Mouse (Mus musculus): ENCODE data around the gene C2cd6. TPM values are rescaled to one million over a fixed set of nuclear protein-coding genes. Genes with fewer than 3 reads are reported as not detected.
A peak's percentile ranks its signal among the peaks of the same experiment; 100 is the strongest.

C2cd6 gene
- polyA plus RNA-seq, 2 experiments, result not detected

DNA sequence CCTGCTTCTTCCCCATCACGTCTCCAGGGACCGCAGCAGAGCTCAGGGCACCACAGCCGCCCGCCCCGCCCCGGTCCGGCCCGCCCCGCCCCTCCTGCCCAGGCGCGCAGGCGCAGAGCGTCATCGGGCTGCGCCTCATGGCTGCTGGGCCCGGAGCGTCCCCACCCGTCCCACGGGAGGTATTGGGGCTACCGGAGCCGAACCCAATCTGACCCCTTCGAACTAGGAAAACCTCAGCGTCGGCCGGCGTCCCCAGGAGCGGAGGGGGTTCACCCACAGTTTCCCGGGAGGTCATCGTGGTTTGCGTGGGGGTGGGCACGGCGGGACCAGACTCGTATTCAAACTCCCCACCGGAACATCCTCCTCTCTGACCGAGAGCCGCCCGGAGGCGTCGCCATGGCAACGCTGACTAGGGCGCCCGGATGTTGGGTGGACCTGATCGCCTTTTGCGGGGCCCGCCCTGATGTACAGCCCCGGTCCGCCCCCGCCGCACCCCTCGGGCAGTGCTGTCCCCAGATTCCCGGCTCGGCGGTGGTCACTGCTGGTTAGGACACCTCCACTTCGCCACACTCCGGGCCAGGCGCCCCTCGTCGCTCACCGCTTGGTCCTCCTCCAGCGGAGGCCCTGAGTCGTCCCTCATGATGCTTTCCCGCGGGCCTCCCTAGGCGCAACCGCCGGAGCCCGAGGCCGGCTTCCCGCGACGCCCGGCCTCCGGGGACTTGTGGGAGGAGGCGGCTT, 25.2 kb upstream of the C2cd6 start, which contains the start of gene Tmem237:
Gene Tmem237 (minus strand): TSS at position 689 of the 738 bp plus-strand sequence.
- H3K27ac ChIP-seq (replicated peaks; ENCODE audit: low read depth, low read length), result peak within 1 kb of the TSS; percentile 72
- peak; percentile 95 for DNase-seq (ENCODE audit: low spot score)
- peak; percentile 99 for ATAC-seq (ENCODE audit: low FRiP score, low read depth)
- H3K9me3 ChIP-seq (ENCODE audit: control insufficient read depth, low read length), result no peaks in the 10 kb centered on the region
- H3K4me3 ChIP-seq (replicated peaks; ENCODE audit: low read length), result peak within 1 kb of the TSS; percentile 71
- peaks cover 3% of the 10 kb centered on the region; the same call in 1 of the 2 replicates for H3K36me3 ChIP-seq (ENCODE audit: control insufficient read depth, insufficient read depth, low read length)
- 1% methylated on average over 64 of the region's 74 CpGs for WGBS
- H3K4me1 ChIP-seq (ENCODE audit: control insufficient read depth, insufficient read depth, low read length), result no peaks in the 10 kb centered on the region
- H3K9ac ChIP-seq (ENCODE audit: low read depth, low read length, severe bottlenecking), result peak within 1 kb of the TSS; percentile 88
- no peaks in the 10 kb centered on the region for H3K27me3 ChIP-seq (ENCODE audit: control insufficient read depth, insufficient read depth, low read length)
- H3K4me2 ChIP-seq (replicated peaks; ENCODE audit: low read depth, low read length, severe bottlenecking), result peak within 1 kb of the TSS; percentile 88
- TF ChIP-seq POLR2A (IDR thresholded peaks at IDR 0.05; ENCODE audit: borderline replicate concordance, extremely low read depth, insufficient read depth, insufficient read length), result no peak

DNA sequence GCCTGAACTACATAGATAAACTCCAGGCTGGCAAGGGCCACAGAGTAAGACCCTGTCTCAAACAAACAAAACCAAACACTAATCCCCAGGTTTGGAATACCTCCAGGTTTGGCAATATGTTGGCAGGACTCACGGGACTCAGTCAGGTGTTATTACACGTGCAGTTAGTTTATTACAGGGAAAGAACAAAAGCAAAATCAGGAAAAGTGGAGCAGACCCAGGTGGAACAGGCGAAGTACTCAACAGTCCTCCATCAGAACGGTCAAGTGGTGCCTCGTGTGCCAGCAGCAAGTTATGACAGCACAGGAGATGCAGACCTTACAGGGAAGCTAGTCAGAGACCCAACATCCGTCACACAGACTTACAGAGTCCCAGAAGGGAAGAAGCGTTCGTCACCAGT, 15.8 kb upstream of the C2cd6 start:
- no peak for DNase-seq (ENCODE audit: low spot score)
- no peaks in the 10 kb centered on the region for H3K9me3 ChIP-seq (ENCODE audit: control insufficient read depth, low read length)
- H3K36me3 ChIP-seq (ENCODE audit: control insufficient read depth, insufficient read depth, low read length), result peaks cover 52% of the 10 kb centered on the region
- TF ChIP-seq POLR2A (IDR thresholded peaks at IDR 0.05; ENCODE audit: borderline replicate concordance, extremely low read depth, insufficient read depth, insufficient read length), result no peak
- 65% methylated on average over 8 of the region's 8 CpGs for WGBS
- H3K4me2 ChIP-seq (replicated peaks; ENCODE audit: low read depth, low read length, severe bottlenecking), result no peak overlapping the region
- no peak for ATAC-seq (ENCODE audit: low FRiP score, low read depth)
- H3K27me3 ChIP-seq (ENCODE audit: control insufficient read depth, insufficient read depth, low read length), result no peaks in the 10 kb centered on the region
- H3K9ac ChIP-seq (ENCODE audit: low read depth, low read length, severe bottlenecking), result no peak overlapping the region
- H3K27ac ChIP-seq (replicated peaks; ENCODE audit: low read depth, low read length), result no peak overlapping the region
- H3K4me3 ChIP-seq (replicated peaks; ENCODE audit: low read length), result no peak overlapping the region
- H3K4me1 ChIP-seq (ENCODE audit: control insufficient read depth, insufficient read depth, low read length), result no peaks in the 10 kb centered on the region

DNA sequence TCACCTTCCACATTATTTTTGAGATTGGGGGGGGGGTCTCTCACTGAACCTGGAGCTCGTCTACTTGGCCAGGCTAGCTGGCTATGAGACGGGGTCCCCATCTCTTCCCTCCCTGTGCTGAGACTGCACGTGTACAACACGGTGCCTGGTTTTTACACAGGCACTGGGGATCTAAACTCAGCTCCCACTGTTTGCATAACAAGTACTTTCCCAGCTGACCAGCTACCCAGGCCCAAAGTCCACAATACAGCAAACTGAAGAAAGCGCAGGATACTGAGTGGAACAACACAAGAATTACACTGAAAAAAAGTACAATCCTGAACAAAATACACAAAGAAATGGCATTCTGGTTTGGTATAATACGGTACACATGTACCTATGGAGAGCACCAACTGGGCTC, 7.4 kb upstream of the C2cd6 start:
- Histone ChIP-seq H3K4me3 (replicated peaks; ENCODE audit: low read length) (no peak overlapping the region), H3K4me1 (ENCODE audit: control insufficient read depth, insufficient read depth, low read length) (no peaks in the 10 kb centered on the region), H3K27me3 (ENCODE audit: control insufficient read depth, insufficient read depth, low read length) (no peaks in the 10 kb centered on the region), H3K9ac (ENCODE audit: low read depth, low read length, severe bottlenecking) (no peak overlapping the region), H3K4me2 (replicated peaks; ENCODE audit: low read depth, low read length, severe bottlenecking) (no peak overlapping the region), H3K36me3 (ENCODE audit: control insufficient read depth, insufficient read depth, low read length) (peaks cover 26% of the 10 kb centered on the region), H3K27ac (replicated peaks; ENCODE audit: low read depth, low read length) (no peak overlapping the region), H3K9me3 (ENCODE audit: control insufficient read depth, low read length) (no peaks in the 10 kb centered on the region)
- no peak for ATAC-seq (ENCODE audit: low FRiP score, low read depth)
- TF ChIP-seq POLR2A (IDR thresholded peaks at IDR 0.05; ENCODE audit: borderline replicate concordance, extremely low read depth, insufficient read depth, insufficient read length), result no peak
- DNase-seq (ENCODE audit: low spot score), result no peak
- WGBS, result 91% methylated on average over 6 of the region's 6 CpGs

DNA sequence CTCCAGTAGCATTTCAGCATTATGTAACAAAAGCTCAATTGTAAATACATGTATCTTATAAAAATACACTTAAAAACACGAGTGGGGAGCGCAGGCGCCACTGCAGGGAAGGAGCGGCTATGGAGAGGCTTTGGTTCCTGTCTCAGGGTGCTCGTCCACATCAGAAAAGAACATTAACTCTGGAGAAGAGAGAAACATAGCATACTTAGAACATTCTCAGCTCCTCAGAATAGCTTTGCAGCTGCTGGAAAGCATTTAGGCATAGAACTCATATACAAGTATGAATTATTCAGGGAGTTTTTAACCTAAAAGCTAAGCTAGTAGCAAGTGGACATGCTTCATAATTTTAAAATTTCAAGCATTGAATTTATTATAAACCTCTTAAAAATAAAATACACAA, 6.3 kb upstream of the C2cd6 start:
- H3K36me3 ChIP-seq (ENCODE audit: control insufficient read depth, insufficient read depth, low read length), result peaks cover 20% of the 10 kb centered on the region

DNA sequence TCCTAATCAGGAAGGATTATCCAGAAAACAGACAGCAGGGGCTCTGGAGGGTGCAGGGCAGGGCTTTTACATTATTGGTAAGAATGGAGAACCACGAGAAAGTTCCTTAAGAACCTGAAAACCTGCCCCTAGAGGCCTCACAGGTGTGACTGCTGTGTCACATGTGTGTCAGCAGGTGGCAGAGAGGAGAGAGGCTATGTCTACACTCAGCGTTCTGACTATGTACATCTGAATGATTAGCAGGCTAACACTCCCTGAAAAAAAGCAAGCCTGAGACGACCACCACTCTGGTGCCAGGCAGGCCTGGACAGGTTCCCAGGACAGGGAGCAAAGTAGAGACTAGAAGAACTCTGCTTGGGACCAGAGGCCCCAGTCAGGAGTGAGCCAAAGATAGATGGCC, 23.8 kb downstream of the C2cd6 start:
- Histone ChIP-seq H3K36me3 (ENCODE audit: control insufficient read depth, insufficient read depth, low read length) (no peaks in the 10 kb centered on the region), H3K4me2 (replicated peaks; ENCODE audit: low read depth, low read length, severe bottlenecking) (no peak overlapping the region), H3K9ac (ENCODE audit: low read depth, low read length, severe bottlenecking) (no peak overlapping the region), H3K9me3 (ENCODE audit: control insufficient read depth, low read length) (no peaks in the 10 kb centered on the region), H3K27me3 (ENCODE audit: control insufficient read depth, insufficient read depth, low read length) (no peaks in the 10 kb centered on the region), H3K27ac (replicated peaks; ENCODE audit: low read depth, low read length) (no peak overlapping the region), H3K4me1 (ENCODE audit: control insufficient read depth, insufficient read depth, low read length) (no peaks in the 10 kb centered on the region), H3K4me3 (replicated peaks; ENCODE audit: low read length) (no peak overlapping the region)
- ATAC-seq (ENCODE audit: low FRiP score, low read depth) (no peak), DNase-seq (ENCODE audit: low spot score) (no peak)
- WGBS, result 21% methylated on average over 3 of the region's 3 CpGs
- no peak for TF ChIP-seq POLR2A (IDR thresholded peaks at IDR 0.05; ENCODE audit: borderline replicate concordance, extremely low read depth, insufficient read depth, insufficient read length)

More for the DNA sequence above, 6.3 kb upstream of the C2cd6 start:
- WGBS, result 87% methylated on average over 5 of the region's 5 CpGs
- TF ChIP-seq POLR2A (IDR thresholded peaks at IDR 0.05; ENCODE audit: borderline replicate concordance, extremely low read depth, insufficient read depth, insufficient read length), result no peak
- Histone ChIP-seq H3K9me3 (ENCODE audit: control insufficient read depth, low read length) (no peaks in the 10 kb centered on the region), H3K9ac (ENCODE audit: low read depth, low read length, severe bottlenecking) (no peak overlapping the region), H3K4me3 (replicated peaks; ENCODE audit: low read length) (no peak overlapping the region), H3K4me1 (ENCODE audit: control insufficient read depth, insufficient read depth, low read length) (no peaks in the 10 kb centered on the region), H3K27ac (replicated peaks; ENCODE audit: low read depth, low read length) (no peak overlapping the region), H3K4me2 (replicated peaks; ENCODE audit: low read depth, low read length, severe bottlenecking) (no peak overlapping the region), H3K27me3 (ENCODE audit: control insufficient read depth, insufficient read depth, low read length) (no peaks in the 10 kb centered on the region)
- DNase-seq (ENCODE audit: low spot score) (no peak), ATAC-seq (ENCODE audit: low FRiP score, low read depth) (no peak)

Data from limb, embryonic 14.5 days (tissue).